Comparison of ENCODE assay signal across 28 mouse cellular contexts in genomic region chrX:136789446-136789845, GRCm38 (mm10). TPM values are rescaled to one million over a fixed set of nuclear protein-coding genes. Genes with fewer than 3 reads are reported as not detected.
DNase-seq lines count a peak whose midpoint lies in the region; ATAC-seq and TF ChIP-seq lines count a peak whose summit lies in the region.
"Had no signal": no experiment of that assay in that cellular context is flagged by ENCODE, and none has a peak within 500 bp of the region (broad histone marks: within the 10 kb centered on the region; RNA-seq: fewer than 3 reads in every experiment).

No protein-coding gene starts in this region.

- H3K4me3 ChIP-seq in embryonic facial prominence, embryonic 14.5 days (ENCODE audit: low read depth, low read length): no peak overlapping the region
- no peak overlapping the region for H3K4me3 ChIP-seq in embryonic facial prominence, embryonic 10.5 days
- no peak overlapping the region for H3K4me3 ChIP-seq in lung, embryonic 14.5 days (ENCODE audit: low read depth, low read length)
- no peak overlapping the region for H3K4me3 ChIP-seq in lung, adult 2 months (replicated peaks; ENCODE audit: extremely low read depth, low read depth, low read length)
- no peak overlapping the region for H3K4me3 ChIP-seq in hindbrain, embryonic 13.5 days
- H3K4me3 ChIP-seq: embryonic facial prominence, embryonic 12.5 days; erythroblast, embryonic 14.5 days; forebrain, embryonic 12.5 days; heart, embryonic 12.5 days; hindbrain, embryonic 12.5 days; limb, embryonic 10.5 days; midbrain, embryonic 13.5 days had no signal

- H3K9ac ChIP-seq in embryonic facial prominence, embryonic 14.5 days (ENCODE audit: low read depth, low read length): no peak overlapping the region
- H3K9ac ChIP-seq in lung, embryonic 14.5 days: no peak overlapping the region
- H3K9ac ChIP-seq in hindbrain, embryonic 13.5 days: no peak overlapping the region
- H3K9ac ChIP-seq: embryonic facial prominence, embryonic 12.5 days; forebrain, embryonic 12.5 days; heart, embryonic 12.5 days; hindbrain, embryonic 12.5 days; midbrain, embryonic 13.5 days had no signal

- H3K4me2 ChIP-seq in embryonic facial prominence, embryonic 14.5 days (ENCODE audit: low read depth, low read length): no peak overlapping the region
- no peak overlapping the region for H3K4me2 ChIP-seq in lung, embryonic 14.5 days
- no peak overlapping the region for H3K4me2 ChIP-seq in hindbrain, embryonic 13.5 days
- H3K4me2 ChIP-seq: embryonic facial prominence, embryonic 12.5 days; forebrain, embryonic 12.5 days; heart, embryonic 12.5 days; hindbrain, embryonic 12.5 days; midbrain, embryonic 13.5 days had no signal

- H3K27me3 ChIP-seq in embryonic facial prominence, embryonic 14.5 days (replicated peaks; ENCODE audit: control insufficient read depth, insufficient read depth, low read length): 0 out of 2 replicates have a peak, but pooled peaks cover 4% of the 10 kb centered on the region
- H3K27me3 ChIP-seq in embryonic facial prominence, embryonic 10.5 days (replicated peaks; ENCODE audit: low read depth, poor library complexity, severe bottlenecking): peaks cover 72% of the 10 kb centered on the region
- H3K27me3 ChIP-seq in lung, embryonic 14.5 days (ENCODE audit: insufficient read depth, low read length): no peaks in the 10 kb centered on the region
- H3K27me3 ChIP-seq in hindbrain, embryonic 13.5 days: no peaks in the 10 kb centered on the region
- H3K27me3 ChIP-seq: heart, embryonic 12.5 days; midbrain, embryonic 13.5 days had no signal

- 74% methylated on average over 4 of the region's 4 CpGs for WGBS in embryonic facial prominence, embryonic 14.5 days
- WGBS in embryonic facial prominence, embryonic 10.5 days: 82% methylated on average over 4 of the region's 4 CpGs
- 78% methylated on average over 4 of the region's 4 CpGs for WGBS in lung, embryonic 14.5 days
- 71% methylated on average over 4 of the region's 4 CpGs for WGBS in lung, adult 2 months
- 89% methylated on average over 4 of the region's 4 CpGs for WGBS in hindbrain, embryonic 13.5 days

- no peak for TF ChIP-seq POLR2A in lung, adult 2 months (IDR thresholded peaks at IDR 0.05; ENCODE audit: borderline replicate concordance, extremely low read depth, low read depth, low read length)

- peak; percentile 10 for DNase-seq in embryonic facial prominence, embryonic 14.5 days (ENCODE audit: low spot score)
- DNase-seq in embryonic facial prominence, embryonic 10.5 days (ENCODE audit: low spot score): no peak
- peak; percentile 3 for DNase-seq in lung, embryonic 14.5 days
- no peak for DNase-seq in lung, adult 2 months
- DNase-seq in WW6 (ENCODE audit: low read depth, low spot score): peak; percentile 13
- DNase-seq in lung, postnatal 10 days: peak; percentile 1
- no peak for DNase-seq in layer of hippocampus, postnatal 25 days (ENCODE audit: extremely low spot score in 1 of 2, low spot score in 1 of 2)
- DNase-seq: adrenal gland, postnatal 10 days; cerebellum, adult 18-20 months; cerebellum, postnatal 14 days; gastrocnemius, postnatal 25 days; heart, adult 18-20 months; heart, postnatal 14 days; liver; right cerebral cortex, postnatal 14 days had no signal

- ATAC-seq in embryonic facial prominence, embryonic 14.5 days (ENCODE audit: low read depth): no peak
- no peak for ATAC-seq in lung, embryonic 14.5 days (ENCODE audit: insufficient read depth)
- no peak for ATAC-seq in hindbrain, embryonic 13.5 days (ENCODE audit: low FRiP score)
- ATAC-seq: midbrain, embryonic 13.5 days had no signal

- H3K27ac ChIP-seq in embryonic facial prominence, embryonic 14.5 days (replicated peaks; ENCODE audit: low read depth, low read length): no peak overlapping the region
- H3K27ac ChIP-seq in embryonic facial prominence, embryonic 10.5 days (replicated peaks): no peak overlapping the region
- H3K27ac ChIP-seq in lung, embryonic 14.5 days (ENCODE audit: low read depth): no peak overlapping the region
- H3K27ac ChIP-seq in hindbrain, embryonic 13.5 days: no peak overlapping the region
- H3K27ac ChIP-seq: embryonic facial prominence, embryonic 12.5 days; forebrain, embryonic 12.5 days; hindbrain, embryonic 12.5 days; limb, embryonic 10.5 days; midbrain, embryonic 13.5 days; stomach, postnatal 0 days had no signal

- no peaks in the 10 kb centered on the region for H3K36me3 ChIP-seq in embryonic facial prominence, embryonic 14.5 days (ENCODE audit: control insufficient read depth, insufficient read depth, low read length)
- H3K36me3 ChIP-seq in embryonic facial prominence, embryonic 10.5 days (replicated peaks): peaks cover 20% of the 10 kb centered on the region; the same call in 1 of the 2 replicates
- no peaks in the 10 kb centered on the region for H3K36me3 ChIP-seq in lung, embryonic 14.5 days (ENCODE audit: insufficient read depth)
- peaks cover 11% of the 10 kb centered on the region; the same call in 1 of the 2 replicates for H3K36me3 ChIP-seq in hindbrain, embryonic 13.5 days
- H3K36me3 ChIP-seq: embryonic facial prominence, embryonic 12.5 days; forebrain, embryonic 12.5 days; heart, embryonic 12.5 days; midbrain, embryonic 13.5 days had no signal

- H3K9me3 ChIP-seq in embryonic facial prominence, embryonic 14.5 days (ENCODE audit: control insufficient read depth, low read length): no peaks in the 10 kb centered on the region
- H3K9me3 ChIP-seq in embryonic facial prominence, embryonic 10.5 days: no peaks in the 10 kb centered on the region
- no peaks in the 10 kb centered on the region for H3K9me3 ChIP-seq in lung, embryonic 14.5 days (ENCODE audit: low read depth, low read length)
- H3K9me3 ChIP-seq in hindbrain, embryonic 13.5 days: no peaks in the 10 kb centered on the region
- H3K9me3 ChIP-seq: embryonic facial prominence, embryonic 12.5 days; forebrain, embryonic 12.5 days; heart, embryonic 12.5 days; hindbrain, embryonic 12.5 days; limb, embryonic 10.5 days; midbrain, embryonic 13.5 days had no signal

- no peaks in the 10 kb centered on the region for H3K4me1 ChIP-seq in embryonic facial prominence, embryonic 14.5 days (ENCODE audit: control insufficient read depth, insufficient read depth, low read length)
- no peaks in the 10 kb centered on the region for H3K4me1 ChIP-seq in embryonic facial prominence, embryonic 10.5 days
- no peaks in the 10 kb centered on the region for H3K4me1 ChIP-seq in lung, embryonic 14.5 days (ENCODE audit: insufficient read depth)
- H3K4me1 ChIP-seq in lung, adult 2 months (ENCODE audit: control insufficient read depth, insufficient read depth, low read length): no peaks in the 10 kb centered on the region
- H3K4me1 ChIP-seq in hindbrain, embryonic 13.5 days (replicated peaks): no peaks in the 10 kb centered on the region
- H3K4me1 ChIP-seq: embryonic facial prominence, embryonic 12.5 days; forebrain, embryonic 12.5 days; heart, embryonic 12.5 days; hindbrain, embryonic 12.5 days; limb, embryonic 10.5 days; midbrain, embryonic 13.5 days had no signal

- no peak for TF ChIP-seq CTCF in lung, embryonic 14.5 days (IDR thresholded peaks at IDR 0.05; ENCODE audit: low read depth)
- TF ChIP-seq CTCF in lung, adult 2 months (IDR thresholded peaks at IDR 0.05; ENCODE audit: insufficient read depth, low read length): no peak

RNA-seq across cellular contexts. Expression of gene Glra4, which starts 9.5 kb away (rescaled TPM):
- 0.17 and 0.18 TPM in 2 replicates for polyA plus RNA-seq in embryonic facial prominence, embryonic 14.5 days (2014; fragmentation: Nextera tagmentation; extraction: Ambion mirVana)
- 0.08 TPM in 1 of 2 replicates, not detected in the other for polyA plus RNA-seq in embryonic facial prominence, embryonic 10.5 days (2016; fragmentation: Nextera tagmentation; extraction: Ambion mirVana)
- 0.13 TPM in 1 of 2 replicates, not detected in the other for polyA plus RNA-seq in lung, embryonic 14.5 days (2014; fragmentation: Nextera tagmentation; extraction: Ambion mirVana)
- not detected in 2 replicates for polyA plus RNA-seq in lung, adult 2 months (2012; rRNA removed)
- under 1 TPM; 0.27 to 0.40 TPM for total RNA-seq in layer of hippocampus, postnatal 25 days (2021)
- polyA plus RNA-seq in hindbrain, embryonic 13.5 days (2015; fragmentation: Nextera tagmentation; extraction: Ambion mirVana): not detected in 2 replicates
- total RNA-seq: adrenal gland, postnatal 10 days; gastrocnemius, postnatal 25 days; heart, adult 18-20 months; heart, postnatal 14 days; megakaryocyte, adult 5-6 weeks had no signal
- polyA plus RNA-seq: embryonic facial prominence, embryonic 12.5 days; erythroblast, embryonic 14.5 days; forebrain, embryonic 12.5 days; heart, embryonic 12.5 days; liver, embryonic 16.5 days; midbrain, embryonic 13.5 days; neural tube, embryonic 11.5 days; stomach, postnatal 0 days; thymus, postnatal 0 days had no signal

RNA-seq across cellular contexts. Expression of gene Plp1, which starts 33.0 kb away (rescaled TPM):
- polyA plus RNA-seq in embryonic facial prominence, embryonic 14.5 days (2014; fragmentation: Nextera tagmentation; extraction: Ambion mirVana): 12.8 and 13.5 TPM in 2 replicates
- 11.4 and 11.7 TPM in 2 replicates for polyA plus RNA-seq in embryonic facial prominence, embryonic 10.5 days (2016; fragmentation: Nextera tagmentation; extraction: Ambion mirVana)
- polyA plus RNA-seq in lung, embryonic 14.5 days (2014; fragmentation: Nextera tagmentation; extraction: Ambion mirVana): 2.0 and 2.3 TPM in 2 replicates
- 3.1 and 5.8 TPM in 2 replicates for polyA plus RNA-seq in lung, adult 2 months (2012; rRNA removed)
- 1,000 to 10,000 TPM; 1,674 to 1,801 TPM for total RNA-seq in layer of hippocampus, postnatal 25 days (2021)
- polyA plus RNA-seq in hindbrain, embryonic 13.5 days (2015; fragmentation: Nextera tagmentation; extraction: Ambion mirVana): 15.6 and 19.0 TPM in 2 replicates
- polyA plus RNA-seq: erythroblast, embryonic 14.5 days had no signal

RNA-seq across cellular contexts. Expression of gene Morf4l2, which starts 46.0 kb away (rescaled TPM):
- polyA plus RNA-seq in embryonic facial prominence, embryonic 14.5 days (2014; fragmentation: Nextera tagmentation; extraction: Ambion mirVana): 655 and 681 TPM in 2 replicates
- polyA plus RNA-seq in embryonic facial prominence, embryonic 10.5 days (2016; fragmentation: Nextera tagmentation; extraction: Ambion mirVana): 573 and 588 TPM in 2 replicates
- polyA plus RNA-seq in lung, embryonic 14.5 days (2014; fragmentation: Nextera tagmentation; extraction: Ambion mirVana): 572 and 614 TPM in 2 replicates
- 24.2 and 43.0 TPM in 2 replicates for polyA plus RNA-seq in lung, adult 2 months (2012; rRNA removed)
- total RNA-seq in layer of hippocampus, postnatal 25 days (2021): 100 to 1,000 TPM; 374 to 393 TPM
- polyA plus RNA-seq in hindbrain, embryonic 13.5 days (2015; fragmentation: Nextera tagmentation; extraction: Ambion mirVana): 540 and 559 TPM in 2 replicates

Comparison
In these comparisons a context has a peak if more than half of its experiments do, and no peak if none do; other contexts are left out.
1. DNase-seq: peak in embryonic facial prominence, embryonic 14.5 days (single experiment), lung, embryonic 14.5 days (single experiment), WW6 (single experiment) and lung, postnatal 10 days (single experiment); none in embryonic facial prominence, embryonic 10.5 days (single experiment), lung, adult 2 months (single experiment) and layer of hippocampus, postnatal 25 days (0 of 2).
2. RNA of gene Morf4l2, which starts 46.0 kb away (polyA plus RNA-seq): 655 to 681 TPM in embryonic facial prominence, embryonic 14.5 days, 573 to 588 TPM in embryonic facial prominence, embryonic 10.5 days, 572 to 614 TPM in lung, embryonic 14.5 days and 540 to 559 TPM in hindbrain, embryonic 13.5 days; 24.2 to 43.0 TPM in lung, adult 2 months; every median in the first group is over 10 times any median in the second.